Mouse (Mus musculus): ENCODE results near the gene Cit. TPM values are rescaled to one million over a fixed set of nuclear protein-coding genes. Genes with fewer than 3 reads are reported as not detected.

The Cit gene
- polyA plus RNA-seq, 1 experiment from 2014 or later = 30.7 TPM

- H3K36me3 ChIP-seq (ENCODE audit: control insufficient read depth, insufficient read depth, low read length) = peaks cover 10% of the 10 kb centered on the region
- H3K4me1 ChIP-seq (ENCODE audit: control insufficient read depth, insufficient read depth, low read length) = no peaks in the 10 kb centered on the region; the same call in none of the 2 replicates
- H3K9ac ChIP-seq (ENCODE audit: low read length) = no peak overlapping the region
- DNase-seq (ENCODE audit: low spot score, missing footprints) (peak; percentile 82), ATAC-seq (ENCODE audit: low FRiP score) (no peak)
- no peaks in the 10 kb centered on the region for H3K27me3 ChIP-seq (ENCODE audit: control insufficient read depth, insufficient read depth, low read length)
- no peaks in the 10 kb centered on the region for H3K9me3 ChIP-seq (ENCODE audit: control insufficient read depth, low read length)
- H3K4me3 ChIP-seq (ENCODE audit: low read depth, low read length) = no peak overlapping the region
- no peak overlapping the region for H3K27ac ChIP-seq (ENCODE audit: low read depth, low read length)
- no peak overlapping the region for H3K4me2 ChIP-seq
- 36% methylated on average over 5 of the region's 5 CpGs for WGBS
These were observed 133.2 kb downstream of the Cit start for GRCm38 (mm10) chr5:115978255-115978654.

- H3K4me2 ChIP-seq = no peak overlapping the region
- no peak overlapping the region for H3K9ac ChIP-seq (ENCODE audit: low read length)
- no peak overlapping the region for H3K27ac ChIP-seq (ENCODE audit: low read depth, low read length)
- H3K36me3 ChIP-seq (ENCODE audit: control insufficient read depth, insufficient read depth, low read length) = peaks cover 7% of the 10 kb centered on the region
- no peak for ATAC-seq (ENCODE audit: low FRiP score)
- peak; percentile 90 for DNase-seq (ENCODE audit: low spot score, missing footprints)
- H3K4me1 ChIP-seq (ENCODE audit: control insufficient read depth, insufficient read depth, low read length) = no peaks in the 10 kb centered on the region; the same call in none of the 2 replicates
- WGBS = 58% methylated on average over 16 of the region's 16 CpGs
- H3K9me3 ChIP-seq (ENCODE audit: control insufficient read depth, low read length) = no peaks in the 10 kb centered on the region
- H3K4me3 ChIP-seq (ENCODE audit: low read depth, low read length) = no peak overlapping the region
- no peaks in the 10 kb centered on the region for H3K27me3 ChIP-seq (ENCODE audit: control insufficient read depth, insufficient read depth, low read length)
These were observed 134.1 kb downstream of the Cit start for GRCm38 (mm10) chr5:115979134-115979696.

- Histone ChIP-seq H3K4me3 (ENCODE audit: low read depth, low read length) (no peak overlapping the region), H3K27me3 (ENCODE audit: control insufficient read depth, insufficient read depth, low read length) (no peaks in the 10 kb centered on the region), H3K9ac (ENCODE audit: low read length) (no peak overlapping the region), H3K4me1 (ENCODE audit: control insufficient read depth, insufficient read depth, low read length) (no peaks in the 10 kb centered on the region; the same call in none of the 2 replicates), H3K4me2 (no peak overlapping the region), H3K9me3 (ENCODE audit: control insufficient read depth, low read length) (no peaks in the 10 kb centered on the region), H3K36me3 (ENCODE audit: control insufficient read depth, insufficient read depth, low read length) (peaks cover 11% of the 10 kb centered on the region), H3K27ac (ENCODE audit: low read depth, low read length) (no peak overlapping the region)
- 91% methylated on average over 9 of the region's 9 CpGs for WGBS
- DNase-seq (ENCODE audit: low spot score, missing footprints) (peak; percentile 45), ATAC-seq (ENCODE audit: low FRiP score) (no peak)
These were observed 135.5 kb downstream of the Cit start for GRCm38 (mm10) chr5:115980537-115980936.

- Histone ChIP-seq H3K4me2 (no peak overlapping the region), H3K4me3 (ENCODE audit: low read depth, low read length) (no peak overlapping the region), H3K36me3 (ENCODE audit: control insufficient read depth, insufficient read depth, low read length) (peaks cover 11% of the 10 kb centered on the region), H3K9me3 (ENCODE audit: control insufficient read depth, low read length) (no peaks in the 10 kb centered on the region), H3K27me3 (ENCODE audit: control insufficient read depth, insufficient read depth, low read length) (no peaks in the 10 kb centered on the region), H3K27ac (ENCODE audit: low read depth, low read length) (no peak overlapping the region), H3K9ac (ENCODE audit: low read length) (no peak overlapping the region), H3K4me1 (ENCODE audit: control insufficient read depth, insufficient read depth, low read length) (no peaks in the 10 kb centered on the region; the same call in none of the 2 replicates)
- ATAC-seq (ENCODE audit: low FRiP score) (no peak), DNase-seq (ENCODE audit: low spot score, missing footprints) (peak; percentile 53)
- WGBS = 89% methylated on average over 7 of the region's 7 CpGs
These were observed 137.7 kb downstream of the Cit start for GRCm38 (mm10) chr5:115982671-115983373.

GRCm38 (mm10) chr5:115984392-115984791, 139.3 kb downstream of the Cit start:
- Histone ChIP-seq H3K9ac (ENCODE audit: low read length) (no peak overlapping the region), H3K36me3 (ENCODE audit: control insufficient read depth, insufficient read depth, low read length) (peaks cover 21% of the 10 kb centered on the region)
- WGBS = 94% methylated on average over 6 of the region's 6 CpGs

GRCm38 (mm10) chr5:115985101-115985500, 140.0 kb downstream of the Cit start:
- no peaks in the 10 kb centered on the region for H3K9me3 ChIP-seq (ENCODE audit: control insufficient read depth, low read length)
- H3K4me2 ChIP-seq = no peak overlapping the region
- H3K27me3 ChIP-seq (ENCODE audit: control insufficient read depth, insufficient read depth, low read length) = no peaks in the 10 kb centered on the region
- no peak overlapping the region for H3K9ac ChIP-seq (ENCODE audit: low read length)
- peak; percentile 59 for DNase-seq (ENCODE audit: low spot score, missing footprints)
- H3K27ac ChIP-seq (ENCODE audit: low read depth, low read length) = no peak overlapping the region
- ATAC-seq (ENCODE audit: low FRiP score) = no peak
- WGBS = 94% methylated on average over 11 of the region's 11 CpGs
- no peak overlapping the region for H3K4me3 ChIP-seq (ENCODE audit: low read depth, low read length)
- no peaks in the 10 kb centered on the region for H3K4me1 ChIP-seq (ENCODE audit: control insufficient read depth, insufficient read depth, low read length)
- H3K36me3 ChIP-seq (ENCODE audit: control insufficient read depth, insufficient read depth, low read length) = peaks cover 26% of the 10 kb centered on the region

More at GRCm38 (mm10) chr5:115984392-115984791, 139.3 kb downstream of the Cit start:
- Histone ChIP-seq H3K9me3 (ENCODE audit: control insufficient read depth, low read length) (no peaks in the 10 kb centered on the region), H3K4me2 (no peak overlapping the region), H3K27me3 (ENCODE audit: control insufficient read depth, insufficient read depth, low read length) (no peaks in the 10 kb centered on the region), H3K4me1 (ENCODE audit: control insufficient read depth, insufficient read depth, low read length) (no peaks in the 10 kb centered on the region), H3K4me3 (ENCODE audit: low read depth, low read length) (no peak overlapping the region), H3K27ac (ENCODE audit: low read depth, low read length) (no peak overlapping the region)
- ATAC-seq (ENCODE audit: low FRiP score) = no peak
- peak; percentile 8 for DNase-seq (ENCODE audit: low spot score, missing footprints)

- Histone ChIP-seq H3K4me2 (no peak overlapping the region), H3K4me1 (ENCODE audit: control insufficient read depth, insufficient read depth, low read length) (no peaks in the 10 kb centered on the region), H3K9me3 (ENCODE audit: control insufficient read depth, low read length) (no peaks in the 10 kb centered on the region; the same call in 1 of the 2 replicates), H3K9ac (ENCODE audit: low read length) (no peak overlapping the region), H3K27me3 (ENCODE audit: control insufficient read depth, insufficient read depth, low read length) (no peaks in the 10 kb centered on the region), H3K4me3 (ENCODE audit: low read depth, low read length) (no peak overlapping the region), H3K36me3 (ENCODE audit: control insufficient read depth, insufficient read depth, low read length) (peaks cover 34% of the 10 kb centered on the region), H3K27ac (ENCODE audit: low read depth, low read length) (no peak overlapping the region)
- ATAC-seq (ENCODE audit: low FRiP score) = no peak
- 90% methylated on average over 12 of the region's 12 CpGs for WGBS
- no peak for DNase-seq (ENCODE audit: low spot score, missing footprints)
These were observed 142.2 kb downstream of the Cit start for GRCm38 (mm10) chr5:115987284-115987683.

GRCm38 (mm10) chr5:115991717-115992116, 146.6 kb downstream of the Cit start:
- ATAC-seq (ENCODE audit: low FRiP score) (no peak), DNase-seq (ENCODE audit: low spot score, missing footprints) (peak; percentile 60)
- H3K9ac ChIP-seq (ENCODE audit: low read length) = no peak overlapping the region
- no peaks in the 10 kb centered on the region; the same call in 1 of the 2 replicates for H3K9me3 ChIP-seq (ENCODE audit: control insufficient read depth, low read length)
- H3K27ac ChIP-seq (ENCODE audit: low read depth, low read length) = no peak overlapping the region
- H3K4me1 ChIP-seq (ENCODE audit: control insufficient read depth, insufficient read depth, low read length) = no peaks in the 10 kb centered on the region
- H3K4me2 ChIP-seq = no peak overlapping the region
- 97% methylated on average over 11 of the region's 11 CpGs for WGBS
- H3K36me3 ChIP-seq (ENCODE audit: control insufficient read depth, insufficient read depth, low read length) = peaks cover 31% of the 10 kb centered on the region
- no peak overlapping the region for H3K4me3 ChIP-seq (ENCODE audit: low read depth, low read length)
- H3K27me3 ChIP-seq (ENCODE audit: control insufficient read depth, insufficient read depth, low read length) = no peaks in the 10 kb centered on the region

- 92% methylated on average over 15 of the region's 15 CpGs for WGBS
- Histone ChIP-seq H3K9ac (ENCODE audit: low read length) (no peak overlapping the region), H3K4me3 (ENCODE audit: low read depth, low read length) (no peak overlapping the region), H3K36me3 (ENCODE audit: control insufficient read depth, insufficient read depth, low read length) (peaks cover 26% of the 10 kb centered on the region), H3K4me1 (ENCODE audit: control insufficient read depth, insufficient read depth, low read length) (no peaks in the 10 kb centered on the region), H3K9me3 (ENCODE audit: control insufficient read depth, low read length) (no peaks in the 10 kb centered on the region; the same call in 1 of the 2 replicates), H3K4me2 (no peak overlapping the region), H3K27me3 (ENCODE audit: control insufficient read depth, insufficient read depth, low read length) (no peaks in the 10 kb centered on the region), H3K27ac (ENCODE audit: low read depth, low read length) (no peak overlapping the region)
- no peak for ATAC-seq (ENCODE audit: low FRiP score)
- DNase-seq (ENCODE audit: low spot score, missing footprints) = no peak
These were observed 149.0 kb downstream of the Cit start for GRCm38 (mm10) chr5:115994101-115994500.
